Mouse (Mus musculus) mouse trophoblast stem cell (cell line): ENCODE data around the gene Ppt2.

ENCODE experiments used
- in situ Hi-C, 2 experiments: fragments of 300-500 bp; cut with MseI, MboI; formaldehyde crosslinking; loops; 2 replicates in 1 of 2; 3 replicates in 1 of 2; pipeline ENCODE4 v1.15.1; 2025

Gene Ppt2

GRCm38 (mm10) chr17:34627943-34628643 is at the start of gene Ppt2:
Gene Ppt2, minus strand, starts transcription at chr17:34628510.
- in situ Hi-C loops: no loop called here

DNA sequence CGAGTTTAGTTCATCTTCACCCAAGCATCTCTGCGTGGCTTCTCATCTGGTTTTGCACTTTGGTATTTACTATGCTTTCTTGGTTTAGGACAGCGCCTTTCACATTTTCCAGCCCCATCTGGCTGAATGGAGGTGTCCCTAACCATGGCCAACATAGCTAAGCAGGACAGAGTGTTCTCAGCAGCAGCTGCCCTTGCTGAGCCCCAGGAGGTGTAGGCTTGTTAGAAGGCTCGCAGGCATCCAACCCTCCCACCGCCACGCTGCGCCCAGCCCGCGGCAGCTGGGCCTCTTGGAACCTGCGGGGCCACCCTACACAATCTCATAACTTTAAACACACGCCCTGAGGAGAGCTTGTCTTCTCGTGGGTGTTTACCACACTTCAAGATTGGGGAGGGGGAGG is 48.4 kb upstream of the Ppt2 start:
- in situ Hi-C loops: no loop called here

- in situ Hi-C loops: no loop called here
Measured at GRCm38 (mm10) chr17:34676093-34676460, 47.8 kb upstream of the Ppt2 start.

- in situ Hi-C loops: no loop called here
Measured at GRCm38 (mm10) chr17:34675205-34676092, 47.1 kb upstream of the Ppt2 start.

DNA sequence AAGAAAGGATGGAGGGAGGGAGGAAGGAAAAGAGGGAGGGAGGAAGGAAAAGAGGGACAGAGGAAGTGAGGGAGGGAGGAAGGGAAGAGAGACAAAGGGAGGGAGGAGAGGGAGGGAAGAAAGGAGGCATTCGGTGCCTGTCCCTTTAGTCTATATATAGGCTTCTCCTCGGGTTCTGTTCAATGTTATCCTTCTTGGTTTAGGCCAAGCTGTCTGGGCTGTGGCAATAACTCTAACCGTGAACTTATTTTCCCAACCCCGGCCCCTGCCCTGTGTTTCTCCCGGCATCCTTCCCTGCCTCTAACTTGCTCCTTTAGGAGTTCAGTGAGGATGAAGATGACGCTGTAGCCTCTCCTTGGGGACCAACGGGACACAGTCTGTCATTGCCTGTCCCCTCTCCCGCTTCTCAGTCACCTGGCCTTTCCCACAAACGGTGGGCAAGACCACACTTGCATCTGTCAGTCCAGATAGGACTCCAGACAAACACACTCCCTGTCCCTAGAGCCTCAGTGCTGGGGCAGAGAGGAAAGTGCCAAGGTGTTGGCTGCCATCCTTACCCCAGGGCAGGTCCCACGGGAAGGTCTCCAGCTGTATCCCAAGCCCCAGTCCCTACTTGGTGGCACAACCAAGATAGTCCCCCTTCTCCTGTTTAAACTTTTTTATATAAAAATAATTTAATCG is 46.4 kb upstream of the Ppt2 start:
- in situ Hi-C loops: no loop called here

- in situ Hi-C loops: no loop called here
Measured at GRCm38 (mm10) chr17:34673139-34673538, 44.8 kb upstream of the Ppt2 start.

GRCm38 (mm10) chr17:34672246-34672792 is 44.0 kb upstream of the Ppt2 start:
- in situ Hi-C loops: no loop called here

- in situ Hi-C loops: no loop called here
Measured at GRCm38 (mm10) chr17:34671151-34672066, 43.1 kb upstream of the Ppt2 start.

DNA sequence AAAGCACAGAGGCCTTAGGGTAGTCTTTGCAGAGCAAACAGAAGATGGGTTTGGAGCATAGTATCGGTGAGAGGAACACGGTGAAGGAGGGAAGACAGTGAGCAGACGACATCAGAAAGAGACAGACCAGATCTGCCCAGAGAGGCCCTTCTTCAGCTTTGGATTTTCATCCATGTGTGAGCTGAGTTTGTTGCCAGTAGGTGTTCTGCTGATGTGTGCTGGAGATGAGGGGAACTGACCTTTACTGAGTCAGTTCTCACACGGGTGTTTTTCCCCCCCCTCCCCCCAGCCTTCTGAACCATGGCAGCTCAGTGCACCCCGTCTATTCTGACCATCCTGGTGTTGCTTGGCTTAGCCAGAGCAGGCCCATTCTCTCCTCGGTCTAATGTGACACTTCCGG is 41.9 kb upstream of the Ppt2 start, which contains the start of gene Tnxb:
Gene Tnxb, plus strand, starts transcription at position 301 of the 400 bp plus-strand sequence.
- in situ Hi-C loops: no loop called here

DNA sequence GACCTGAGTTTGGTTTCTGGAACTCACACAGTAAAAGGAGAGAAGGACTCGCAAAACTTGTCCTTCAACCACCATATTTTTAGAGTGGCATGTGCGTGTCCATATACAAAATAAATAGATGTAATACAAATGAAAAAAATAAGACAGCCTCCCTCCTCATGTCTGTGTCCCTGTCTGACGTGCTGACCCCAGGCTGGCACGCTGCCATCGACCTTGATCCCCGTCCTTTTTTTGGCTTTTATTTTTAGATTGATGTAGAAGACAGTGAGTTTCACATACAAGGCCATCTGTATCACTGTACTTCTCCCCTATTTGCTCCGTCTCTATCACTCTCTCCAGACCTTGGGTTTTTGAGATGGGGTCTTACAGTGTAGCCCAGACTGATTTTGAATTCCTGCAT is 36.2 kb upstream of the Ppt2 start:
- in situ Hi-C loops: loop anchor here in 1 of 2 experiments (10.0 kb wide), 1 partner anchor 50 kb away; no protein-coding TSS in a partner anchor

DNA sequence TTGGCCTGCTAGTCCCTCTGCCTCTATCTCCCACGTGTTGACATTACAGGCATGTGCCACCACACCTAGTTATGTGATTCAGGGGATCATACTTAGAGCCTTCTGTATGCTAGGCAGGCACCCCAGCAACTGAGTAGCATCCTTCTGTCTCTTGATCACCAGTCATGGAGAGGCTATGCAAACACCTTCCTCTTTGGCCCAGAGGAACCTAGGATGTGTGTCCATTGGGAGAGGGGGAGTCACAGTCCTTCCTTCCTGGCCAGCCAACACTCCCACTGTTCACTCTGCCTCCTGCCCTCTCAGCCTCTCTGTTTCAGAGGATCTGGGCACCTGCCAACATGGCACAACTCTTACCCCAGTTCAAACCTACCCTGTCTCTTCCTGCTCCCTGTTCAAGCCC is 35.2 kb upstream of the Ppt2 start:
- in situ Hi-C loops: loop anchor here in 1 of 2 experiments (10.0 kb wide), 1 partner anchor 51 kb away; no protein-coding TSS in a partner anchor

GRCm38 (mm10) chr17:34662978-34663377 is 34.7 kb upstream of the Ppt2 start:
- in situ Hi-C loops: loop anchor here in 1 of 2 experiments (10.0 kb wide), 1 partner anchor 52 kb away; no protein-coding TSS in a partner anchor

DNA sequence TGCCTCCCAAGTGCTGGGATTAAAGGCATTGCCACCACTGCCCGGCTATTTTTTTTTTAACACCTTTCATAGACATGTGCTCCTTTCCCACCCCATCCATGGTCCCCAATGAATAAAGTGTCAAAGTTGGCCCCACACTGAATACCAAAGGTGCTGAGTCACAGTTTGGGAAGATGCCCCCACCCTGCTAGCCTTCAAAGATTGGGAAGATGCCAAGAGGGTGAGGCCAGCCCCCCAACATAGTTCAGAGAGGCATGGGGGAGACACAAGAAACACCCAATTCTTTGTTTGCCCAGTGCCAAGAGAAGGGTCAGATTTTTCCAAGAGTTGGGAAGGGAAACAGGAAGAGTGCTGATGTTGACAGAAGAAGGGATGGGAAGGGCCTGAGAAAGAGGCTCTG is 34.2 kb upstream of the Ppt2 start:
- in situ Hi-C loops: loop anchor here in 1 of 2 experiments (10.0 kb wide), 1 partner anchor 52 kb away; no protein-coding TSS in a partner anchor

DNA sequence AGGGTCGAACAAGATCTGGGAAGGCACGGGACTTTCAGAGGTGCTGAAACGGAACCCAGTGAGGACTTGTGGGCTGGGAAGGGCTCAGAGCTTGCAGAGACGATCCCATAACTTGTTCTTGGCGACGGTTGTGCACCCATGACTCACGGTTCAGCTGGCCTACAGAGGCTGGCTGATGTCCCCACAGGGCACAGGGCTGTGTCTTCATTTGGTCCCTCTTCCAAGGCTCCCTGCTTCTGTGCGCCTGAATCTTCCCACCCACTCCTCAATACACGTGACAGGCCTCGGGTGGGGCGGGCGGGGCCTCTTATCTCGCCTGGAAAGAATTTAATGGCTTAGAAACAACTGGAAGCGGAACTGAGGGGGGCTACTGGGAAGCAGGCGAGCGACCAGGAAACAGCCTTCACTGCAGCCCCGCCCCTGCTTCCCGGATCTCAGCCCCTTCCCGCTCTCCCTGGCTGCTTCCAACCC is 32.8 kb upstream of the Ppt2 start:
- in situ Hi-C loops: loop anchor here in 1 of 2 experiments (10.0 kb wide), 1 partner anchor 54 kb away; no protein-coding TSS in a partner anchor

DNA sequence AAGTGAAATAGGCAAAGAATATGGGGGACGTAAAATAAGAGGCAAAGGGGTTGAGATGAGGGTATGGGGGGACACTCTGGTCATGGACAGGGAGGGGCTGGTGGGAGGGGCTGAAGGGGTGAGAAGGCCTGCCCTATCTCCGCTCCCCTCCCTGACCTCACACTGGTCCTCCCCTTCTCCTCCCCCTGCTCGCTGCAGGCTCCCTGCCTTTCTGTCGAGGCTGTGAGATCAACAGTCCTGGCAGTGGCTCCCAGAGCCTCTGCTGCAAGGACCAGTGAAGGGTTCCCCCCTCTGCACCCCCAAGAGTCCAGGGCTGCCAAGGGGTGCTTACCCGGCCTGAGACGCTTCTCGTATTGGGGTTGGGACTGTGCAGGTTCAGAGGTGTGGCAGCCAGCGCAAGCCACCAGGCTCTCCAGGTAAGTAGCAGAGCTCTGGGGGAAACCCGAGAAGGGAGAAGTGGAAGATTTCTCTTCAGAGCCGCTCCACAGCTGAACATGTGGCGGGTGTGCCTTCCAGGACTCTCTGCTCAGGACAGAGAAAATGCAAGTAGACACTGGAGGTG is 32.0 kb upstream of the Ppt2 start:
- in situ Hi-C loops: loop anchor here in 1 of 2 experiments (10.0 kb wide), 1 partner anchor 54 kb away; no protein-coding TSS in a partner anchor

DNA sequence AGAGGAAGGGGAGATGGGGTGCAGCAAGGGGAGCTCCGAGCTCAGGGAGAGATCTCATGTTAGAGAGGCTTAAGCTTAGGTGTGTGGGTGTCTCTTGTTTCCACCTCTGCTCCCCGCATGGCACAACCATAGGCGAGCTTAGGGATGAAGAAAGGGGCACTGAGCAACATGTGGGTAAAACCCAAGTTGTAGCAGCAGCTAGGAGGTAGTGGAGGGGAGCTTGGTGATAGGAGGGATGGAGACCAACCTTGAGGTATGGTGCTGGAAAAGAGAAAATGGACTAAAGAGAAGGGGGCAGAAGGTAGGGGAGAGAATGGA is 31.5 kb upstream of the Ppt2 start:
- in situ Hi-C loops: loop anchor here in 1 of 2 experiments (10.0 kb wide), 1 partner anchor 55 kb away; no protein-coding TSS in a partner anchor

DNA sequence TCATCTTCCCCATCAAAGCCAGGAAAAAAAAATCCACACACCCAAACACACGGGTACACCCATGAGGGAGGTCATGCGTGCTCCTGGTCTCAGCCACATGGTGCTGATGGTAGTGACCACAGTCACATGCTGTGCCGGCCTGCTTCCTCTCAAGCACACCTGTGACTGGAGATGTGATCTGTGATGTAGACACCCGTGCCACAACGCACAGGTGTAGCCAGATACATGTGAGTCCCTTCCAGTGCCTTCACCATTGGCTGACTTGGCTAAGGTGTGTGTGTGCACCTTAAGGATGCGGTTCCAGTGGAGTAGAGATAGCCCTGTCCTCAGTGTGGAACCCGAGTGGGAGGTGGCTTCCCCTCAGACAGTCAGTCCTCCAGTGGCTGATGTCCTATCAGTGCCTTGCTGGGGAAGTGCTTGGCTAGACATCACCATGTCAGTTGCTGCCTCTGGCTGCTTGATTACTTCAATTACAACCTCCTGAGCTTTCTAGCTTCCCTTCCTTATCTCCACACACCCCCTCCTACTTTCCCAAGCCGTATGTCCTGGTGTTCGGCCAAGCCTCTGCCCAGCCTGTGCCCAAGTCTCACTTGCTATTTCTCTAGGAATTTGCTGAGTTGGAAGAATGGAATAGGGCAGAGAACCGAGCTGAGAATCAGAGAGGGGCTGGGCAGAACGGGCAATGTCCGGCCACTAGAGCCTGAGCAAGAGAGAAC is 31.0 kb upstream of the Ppt2 start:
- in situ Hi-C loops: no loop called here

GRCm38 (mm10) chr17:34658591-34658990 is 30.3 kb upstream of the Ppt2 start:
- in situ Hi-C loops: no loop called here

- in situ Hi-C loops: no loop called here
Measured at GRCm38 (mm10) chr17:34658145-34658544, 29.8 kb upstream of the Ppt2 start.
